Mouse (Mus musculus): ENCODE data around the gene Abcg8. TPM values are rescaled to one million over a fixed set of nuclear protein-coding genes. Genes with fewer than 3 reads are reported as not detected.
A peak's percentile ranks its signal among the peaks of the same experiment; 100 is the strongest.

Gene Abcg8
- total RNA-seq, 4 experiments from 2014 or later = not detected

DNA sequence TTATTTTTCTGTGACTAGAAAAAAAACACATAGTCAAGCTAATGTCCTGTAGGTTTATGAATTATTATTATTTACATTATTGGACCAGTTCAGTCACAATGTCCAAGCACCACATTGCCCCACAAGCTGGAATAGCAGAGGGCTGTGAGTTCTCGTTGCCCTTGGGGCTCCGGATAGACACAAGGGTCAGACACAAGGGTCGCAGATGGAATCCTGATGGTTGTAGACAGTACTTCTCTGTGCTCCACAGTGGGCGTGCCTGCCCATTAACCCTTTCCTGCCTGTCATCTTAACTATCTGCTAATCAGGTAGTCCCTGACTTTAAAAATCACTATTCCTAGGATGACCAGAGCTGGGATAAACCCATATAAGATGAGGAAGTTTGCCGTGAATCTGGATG, 17.9 kb upstream of the Abcg8 start:
- DNase-seq (ENCODE audit: low spot score in 2 of 2) = no peak

DNA sequence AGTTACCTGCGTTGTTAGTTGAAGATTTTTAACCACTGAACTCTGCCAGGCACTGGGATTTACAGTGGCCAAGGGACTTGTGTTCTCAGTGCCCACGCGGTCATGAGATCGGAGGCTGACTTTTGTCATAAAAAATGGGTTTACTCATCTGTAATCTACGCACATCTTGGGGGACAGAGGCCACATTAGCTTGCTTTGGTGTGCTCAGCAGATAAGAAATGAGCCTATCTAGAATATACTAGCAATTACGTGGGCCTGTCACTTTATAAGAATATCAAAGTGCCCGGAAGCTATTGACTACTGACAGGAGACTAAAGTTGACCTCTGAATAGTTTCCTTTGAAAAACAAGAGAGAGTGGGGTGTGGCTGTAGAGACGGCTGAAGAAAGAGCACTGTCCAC, 17.2 kb upstream of the Abcg8 start:
- no peak for DNase-seq (ENCODE audit: low spot score in 2 of 2)

DNA sequence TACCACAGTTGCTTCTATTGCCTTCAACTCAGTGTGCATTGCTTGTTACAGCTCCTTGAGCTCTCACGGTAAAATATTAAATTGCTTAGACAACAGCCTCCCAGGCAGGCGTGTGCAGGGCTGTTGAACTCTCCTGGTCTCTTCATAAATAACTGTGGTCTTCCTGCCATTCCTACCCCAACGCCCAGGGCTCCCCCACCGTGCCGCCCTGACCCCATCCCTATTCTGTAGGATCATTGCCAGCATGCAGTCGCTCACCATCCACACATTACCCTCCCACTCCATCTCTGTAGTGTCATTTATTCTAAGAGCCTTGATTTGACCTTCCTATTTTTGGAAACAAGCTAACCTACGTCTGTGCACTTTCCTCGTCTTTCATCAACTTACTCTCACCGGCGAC, 11.0 kb upstream of the Abcg8 start:
- DNase-seq (ENCODE audit: low spot score in 2 of 2) = no peak

DNA sequence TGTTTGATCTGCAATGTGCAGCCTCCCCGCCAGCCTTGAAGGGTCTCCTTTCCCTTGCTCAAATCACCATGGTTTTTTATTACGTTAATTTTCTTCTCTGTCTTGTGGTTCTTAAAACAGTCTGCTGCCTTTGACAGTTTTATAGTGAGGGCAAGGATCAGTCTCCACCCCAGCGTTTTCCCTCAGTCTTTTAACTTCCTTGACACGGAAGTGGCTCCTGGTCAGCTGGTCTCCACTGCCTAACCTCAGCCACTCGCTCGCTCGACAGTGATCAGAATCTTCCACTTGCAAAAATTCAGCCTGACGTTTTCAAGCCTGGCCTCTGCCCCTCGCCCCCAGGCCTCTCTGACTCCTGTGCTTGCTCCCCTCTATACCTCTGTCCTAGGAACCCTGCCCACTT, 10.4 kb upstream of the Abcg8 start:
- no peak for DNase-seq (ENCODE audit: low spot score in 2 of 2)

DNA sequence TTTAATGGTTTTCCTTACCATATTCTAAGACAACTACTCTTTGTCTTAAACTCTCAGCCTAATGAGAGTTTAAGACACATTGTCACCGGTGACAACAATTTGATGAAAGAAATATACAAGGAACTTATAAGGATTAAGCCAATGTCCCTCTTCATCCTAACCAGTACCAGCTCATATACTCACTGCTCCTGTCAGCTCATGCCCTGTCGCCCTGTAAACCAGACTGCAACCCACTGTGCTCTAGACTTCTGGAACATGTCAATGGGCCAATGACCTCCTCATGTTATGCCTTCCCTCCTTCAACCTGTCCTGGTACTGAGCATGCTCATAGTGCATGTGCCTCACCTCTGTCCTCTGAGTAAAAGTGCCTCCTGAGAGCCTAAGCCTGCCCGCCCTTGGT, 8.3 kb upstream of the Abcg8 start:
- DNase-seq (ENCODE audit: low spot score in 2 of 2) = no peak

DNA sequence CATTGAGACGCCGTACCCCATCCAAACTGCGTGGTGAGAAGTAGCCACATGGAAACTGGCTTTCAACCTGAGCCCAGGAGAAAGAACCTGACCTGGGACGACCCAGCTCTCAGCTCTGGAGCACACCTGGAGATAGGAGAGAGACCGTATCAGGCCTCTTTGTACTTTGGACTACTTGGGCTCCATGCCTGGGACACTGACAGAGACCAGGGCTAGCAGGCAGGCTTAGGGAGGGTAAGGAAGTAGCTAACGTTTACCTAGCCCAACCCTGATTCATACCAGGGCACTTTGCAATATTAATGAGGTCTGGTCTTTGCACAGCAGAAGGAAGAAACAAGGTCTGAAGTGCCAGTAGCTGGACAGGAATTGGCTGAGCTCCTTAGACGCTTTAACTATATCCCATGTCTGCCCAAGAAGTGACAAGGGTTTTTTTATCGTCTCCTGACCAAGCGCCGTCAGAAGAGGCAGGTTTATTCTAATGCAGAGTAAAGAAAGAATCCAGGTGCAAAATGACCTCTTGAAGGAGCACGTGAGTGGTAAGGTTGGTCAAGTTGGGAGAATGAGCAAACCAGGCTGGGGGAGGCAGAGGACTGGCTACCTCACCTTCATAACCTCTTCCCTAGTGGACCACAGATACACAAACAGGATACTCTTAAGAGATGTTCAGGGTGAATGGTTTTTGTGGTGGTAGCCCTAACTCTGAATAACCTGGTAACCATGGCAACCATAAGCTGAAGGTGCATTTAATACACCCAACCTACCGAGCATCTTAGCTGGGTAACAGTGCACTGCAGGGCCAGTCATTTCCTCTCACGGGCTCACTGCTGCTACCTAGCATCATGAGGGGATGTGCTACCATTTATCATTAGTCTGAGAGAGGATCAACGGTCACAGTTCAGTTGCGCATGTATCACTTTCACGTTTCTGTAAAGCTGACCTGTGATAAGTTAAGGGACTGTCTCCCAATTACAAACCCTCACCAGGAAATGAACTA, 3.4 kb upstream of the Abcg8 start:
- DNase-seq (ENCODE audit: low spot score in 2 of 2) = no peak

DNA sequence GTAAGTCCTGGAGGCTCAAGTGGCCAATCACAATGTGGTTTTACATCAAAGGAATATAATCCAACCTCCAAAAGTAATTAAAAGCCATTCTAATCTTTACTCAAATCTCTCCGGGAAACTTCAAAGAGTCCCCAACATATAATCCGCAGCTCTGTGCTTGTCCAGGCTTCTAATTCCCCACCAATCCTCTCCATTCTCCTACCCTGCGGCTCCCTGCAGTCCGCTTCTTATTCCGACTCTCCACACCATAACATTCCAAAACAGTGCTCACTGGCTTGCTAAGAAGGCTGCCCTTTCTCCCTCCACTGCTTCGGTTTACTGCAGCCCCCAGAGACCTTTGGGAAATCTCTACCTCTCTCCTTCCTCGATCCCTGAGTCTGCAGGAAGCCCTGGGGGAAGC, 2.1 kb upstream of the Abcg8 start:
- no peak for DNase-seq (ENCODE audit: low spot score in 2 of 2)

DNA sequence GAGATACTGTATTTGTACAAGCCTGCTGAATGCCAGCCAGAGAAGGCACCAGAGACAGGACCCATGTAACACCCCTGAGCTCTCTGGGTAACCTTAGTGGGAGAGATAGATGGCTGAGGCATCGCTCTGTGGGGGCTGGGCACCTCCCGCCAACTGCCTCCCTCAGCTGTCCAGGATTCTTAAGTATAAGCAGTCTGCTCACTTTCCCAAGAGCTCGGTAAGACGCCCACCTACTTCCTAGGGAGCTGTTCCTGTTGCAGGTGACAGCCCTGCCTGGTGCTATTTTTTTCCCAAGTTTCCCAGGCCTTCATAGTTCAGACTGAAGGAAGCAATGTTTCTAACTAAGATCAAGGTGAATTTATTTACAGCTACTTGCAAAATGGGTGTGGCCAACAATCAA, 898 bp upstream of the Abcg8 start:
- no peak for DNase-seq (ENCODE audit: low spot score in 2 of 2)

DNA sequence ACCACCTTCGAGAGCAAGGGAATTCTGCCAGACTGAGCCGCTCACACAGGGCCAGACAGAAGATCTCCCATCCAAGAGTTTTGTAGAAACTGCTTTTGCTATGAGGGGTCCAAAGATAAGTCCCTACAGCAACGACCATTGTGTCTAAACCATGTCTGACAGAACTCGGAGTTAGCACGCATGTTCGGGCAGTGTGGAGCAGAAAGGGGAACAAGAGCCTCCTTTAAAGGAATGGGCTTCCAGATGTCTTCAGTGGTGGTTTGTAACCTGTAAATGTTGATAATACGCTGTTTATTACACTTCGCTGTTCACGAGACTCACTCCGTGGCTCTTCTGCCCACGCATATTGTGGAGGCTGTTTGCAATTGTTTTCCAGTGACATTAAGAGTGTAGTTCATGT, 1.5 kb downstream of the Abcg8 start:
- DNase-seq (ENCODE audit: low spot score in 2 of 2) = no peak

DNA sequence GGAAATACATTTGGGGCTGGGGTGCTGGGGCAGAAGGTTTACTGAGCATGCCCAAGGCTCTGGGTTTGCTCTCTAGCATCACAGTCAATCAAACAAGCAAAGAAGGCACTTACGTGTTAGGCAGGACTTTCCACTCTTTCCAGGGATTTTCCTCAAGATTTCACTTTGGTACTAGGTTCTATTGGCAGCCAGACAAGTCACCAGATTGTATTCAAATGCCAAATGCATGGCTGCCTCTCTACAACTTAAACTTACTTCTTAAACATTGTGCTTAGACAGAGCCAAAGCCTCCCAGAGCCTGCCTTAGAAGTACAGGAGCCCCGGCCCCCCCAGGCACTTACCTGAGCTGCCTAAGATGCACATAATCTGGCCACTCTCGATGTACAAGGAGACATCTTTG, 5.6 kb downstream of the Abcg8 start:
- DNase-seq (ENCODE audit: low spot score in 2 of 2) = no peak

DNA sequence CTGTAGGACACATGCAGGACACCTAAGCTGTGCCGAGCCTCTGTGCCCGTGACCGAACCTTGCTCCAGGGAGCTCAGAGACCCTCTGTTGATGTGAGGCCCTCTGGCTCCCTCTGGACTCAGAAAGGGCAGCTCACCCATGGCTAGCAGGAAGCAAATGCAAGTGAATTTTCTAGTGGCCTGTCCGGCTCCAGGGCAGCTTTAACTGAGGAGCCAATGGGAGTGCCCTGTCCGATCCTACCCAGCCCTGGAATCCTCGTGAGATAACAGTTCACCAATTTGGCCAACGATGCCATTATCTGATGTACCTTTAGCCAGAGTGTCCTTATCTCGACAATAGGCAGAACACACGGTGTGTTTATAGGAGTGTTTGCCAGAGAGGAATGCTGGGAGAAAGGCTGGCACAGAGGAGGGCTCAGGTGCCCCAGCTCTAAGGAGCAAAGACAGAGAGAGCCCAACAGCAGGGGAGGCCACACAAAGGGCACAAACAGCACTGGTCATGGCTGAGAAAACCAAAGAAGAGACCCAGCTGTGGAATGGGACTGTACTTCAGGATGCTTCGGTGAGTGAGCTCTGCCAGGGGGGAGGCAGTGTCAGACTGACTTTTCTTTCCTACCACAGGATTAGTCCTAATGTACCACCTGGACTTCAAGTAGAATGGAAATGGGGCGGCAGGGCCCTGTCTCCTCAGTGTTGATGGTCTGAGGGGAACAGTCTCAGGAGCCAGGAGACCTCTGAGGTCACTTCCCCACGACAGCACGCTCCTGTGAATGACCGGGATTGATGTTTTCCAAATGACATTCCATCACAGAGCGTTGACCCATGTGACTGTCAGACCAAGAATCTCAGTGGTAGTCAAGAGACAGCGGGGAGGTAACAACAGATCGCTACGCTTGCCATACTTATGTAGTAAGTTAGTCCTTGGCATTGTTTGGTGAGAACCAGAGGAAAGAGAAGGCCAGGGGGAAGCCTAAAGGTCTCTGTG, 6.9 kb downstream of the Abcg8 start, which contains the start of gene Abcg5:
Abcg5 (minus strand) TSS at position 278 of the 984 bp plus-strand sequence.
- no peak for DNase-seq (ENCODE audit: low spot score in 2 of 2)

DNA sequence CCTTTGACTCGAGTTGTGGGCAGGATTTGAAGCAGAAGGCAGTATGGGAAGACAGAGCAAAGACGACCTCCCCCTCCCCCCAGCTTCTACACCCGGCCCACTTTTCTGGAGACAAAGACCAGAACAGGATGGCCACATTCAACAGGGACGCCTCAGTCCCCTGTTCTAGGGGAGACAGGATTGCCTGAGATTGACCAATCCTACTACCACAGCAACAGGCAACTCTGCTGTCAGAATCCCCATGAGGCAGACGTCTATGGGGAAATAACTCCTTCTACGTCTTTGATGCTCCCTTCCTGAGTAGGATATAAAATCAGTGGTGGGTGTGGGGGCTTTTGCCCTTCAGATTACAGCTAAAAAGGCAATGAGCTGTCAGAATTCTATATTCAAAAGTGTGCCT, 8.2 kb downstream of the Abcg8 start:
- no peak for DNase-seq (ENCODE audit: low spot score in 2 of 2)

DNA sequence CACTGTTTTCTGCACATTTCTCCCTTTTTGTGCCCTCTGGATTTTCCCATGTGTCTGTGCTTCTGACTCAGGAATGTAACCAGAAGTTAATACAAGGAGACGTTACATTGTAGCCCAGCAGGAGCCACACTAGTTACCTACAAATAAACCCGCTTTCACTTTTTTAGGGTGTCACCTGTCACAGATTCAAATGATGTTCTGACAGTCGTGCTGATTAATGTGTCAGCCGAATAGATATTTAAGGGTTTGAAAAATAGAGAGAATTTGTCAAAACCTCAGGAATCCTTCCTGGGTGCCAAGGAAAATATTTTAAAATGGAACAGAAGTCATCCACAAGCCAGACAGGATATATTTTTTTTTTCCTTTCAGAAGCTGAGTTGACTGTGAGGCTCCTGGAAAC, 9.2 kb downstream of the Abcg8 start:
- no peak for DNase-seq (ENCODE audit: low spot score in 2 of 2)

DNA sequence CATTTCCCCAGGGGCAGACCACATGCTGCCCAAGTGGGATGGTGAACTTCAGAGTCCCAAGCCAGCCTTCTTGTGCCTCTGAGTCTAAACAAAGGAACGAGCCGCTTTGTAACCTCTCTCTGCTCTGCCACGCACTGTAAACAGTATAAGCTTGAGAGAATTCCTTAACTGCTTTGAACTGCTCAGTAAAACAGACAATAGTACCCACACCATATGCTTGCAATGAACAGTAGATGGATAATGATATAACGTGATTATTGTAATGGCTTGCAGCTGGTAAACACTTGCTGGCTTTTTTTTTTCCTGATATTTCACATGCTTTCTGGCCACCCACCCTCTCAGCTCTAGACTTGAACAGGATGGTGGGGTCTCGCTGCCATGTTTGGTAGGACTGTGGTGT, 11.9 kb downstream of the Abcg8 start:
- DNase-seq (ENCODE audit: low spot score in 2 of 2) = no peak

DNA sequence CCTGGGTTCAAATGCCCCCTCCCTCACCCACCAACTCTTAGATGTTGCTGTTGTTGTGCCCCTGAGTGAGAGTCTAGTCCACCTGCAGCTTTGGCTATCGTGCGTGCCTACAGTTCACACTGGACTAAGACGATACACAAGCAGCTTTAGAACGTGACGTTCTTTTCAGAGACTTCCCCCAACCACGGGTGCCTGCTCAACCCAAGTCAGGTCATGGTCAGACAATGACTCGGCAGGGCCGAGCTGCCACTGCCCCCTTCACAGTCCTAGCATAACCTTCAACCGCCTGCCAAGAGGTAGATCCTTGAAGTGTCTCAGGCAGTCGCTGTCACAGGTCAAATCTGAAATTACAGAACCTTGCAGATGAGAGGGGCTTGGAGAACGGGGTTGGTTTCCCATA, 12.7 kb downstream of the Abcg8 start:
- no peak for DNase-seq (ENCODE audit: low spot score in 2 of 2)

DNA sequence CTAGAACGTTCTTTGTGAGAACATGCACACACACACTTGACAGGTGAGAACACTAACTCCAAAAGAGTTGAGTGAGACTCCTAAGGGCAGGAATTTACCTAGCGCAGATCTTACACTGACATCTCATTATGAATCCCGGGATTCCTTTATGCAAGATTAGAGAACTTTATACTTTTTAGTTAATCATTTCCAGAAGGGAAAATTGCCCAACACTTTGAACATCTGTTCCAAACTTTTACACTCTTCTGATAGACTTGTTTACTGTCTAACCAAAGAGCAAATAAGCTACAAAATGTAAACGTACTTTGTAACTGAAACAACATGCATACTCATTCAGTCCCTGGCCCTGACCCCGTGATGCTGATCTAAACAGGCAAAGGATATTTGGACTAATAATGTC, 13.2 kb downstream of the Abcg8 start:
- no peak for DNase-seq (ENCODE audit: low spot score in 2 of 2)

DNA sequence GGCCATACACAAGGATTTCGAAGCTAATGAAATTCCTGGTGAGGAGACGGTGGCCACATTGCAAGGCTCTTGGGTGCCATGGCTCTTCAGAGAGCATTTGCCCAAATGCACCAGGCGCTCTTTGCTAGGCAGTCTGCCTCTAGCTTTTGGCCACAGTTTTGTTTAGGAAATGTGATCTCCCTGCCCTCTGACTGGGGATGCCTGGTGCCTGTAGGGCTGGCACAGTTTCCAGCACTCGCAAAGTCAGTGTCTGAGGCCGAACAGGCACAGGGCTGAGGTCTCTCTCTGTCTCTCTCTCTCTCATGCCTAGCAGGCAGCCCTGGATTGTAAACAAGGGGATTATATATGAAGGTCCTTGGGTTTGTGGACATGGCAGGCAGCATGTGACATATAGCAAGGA, 14.0 kb downstream of the Abcg8 start:
- no peak for DNase-seq (ENCODE audit: low spot score in 2 of 2)

DNA sequence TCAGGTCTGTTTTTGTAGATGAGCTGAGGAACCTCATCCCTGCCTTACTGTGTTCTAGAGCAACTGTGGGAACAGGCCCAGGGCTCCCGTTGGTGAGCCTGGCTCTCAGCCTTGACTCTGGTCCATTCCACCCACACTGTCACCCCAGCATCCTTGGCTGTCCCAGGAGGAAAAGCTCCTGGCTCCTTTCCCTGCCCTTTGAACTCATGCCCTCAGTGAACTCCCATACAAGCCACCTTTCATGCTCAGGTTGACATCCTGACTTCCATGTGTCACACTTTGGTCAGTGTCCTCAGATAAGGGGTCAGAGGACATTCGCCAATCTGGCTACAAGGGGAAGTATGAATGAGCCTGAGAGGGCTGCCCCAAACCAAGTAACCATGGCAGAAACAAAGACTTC, 17.6 kb downstream of the Abcg8 start:
- DNase-seq (ENCODE audit: low spot score in 2 of 2) = no peak

DNA sequence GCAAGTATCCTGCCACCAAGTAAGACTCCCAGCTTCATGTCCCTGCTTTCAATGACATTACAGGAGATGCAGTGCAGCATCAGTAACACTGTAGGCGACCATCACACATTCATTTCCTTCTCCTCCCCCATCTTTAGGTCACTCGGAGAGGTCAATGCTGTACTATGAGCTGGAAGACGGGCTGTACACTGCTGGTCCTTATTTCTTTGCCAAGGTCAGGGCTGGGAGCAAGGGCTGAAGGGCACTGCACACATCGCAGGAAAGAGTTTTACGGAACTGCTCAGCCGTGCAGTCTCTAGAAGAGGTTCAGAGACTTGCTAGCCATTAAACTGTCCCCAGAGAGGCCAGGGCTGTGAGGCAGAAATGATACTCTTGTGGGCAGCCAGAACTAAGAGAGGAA, 20.4 kb downstream of the Abcg8 start:
- no peak for DNase-seq (ENCODE audit: low spot score in 2 of 2)

DNA sequence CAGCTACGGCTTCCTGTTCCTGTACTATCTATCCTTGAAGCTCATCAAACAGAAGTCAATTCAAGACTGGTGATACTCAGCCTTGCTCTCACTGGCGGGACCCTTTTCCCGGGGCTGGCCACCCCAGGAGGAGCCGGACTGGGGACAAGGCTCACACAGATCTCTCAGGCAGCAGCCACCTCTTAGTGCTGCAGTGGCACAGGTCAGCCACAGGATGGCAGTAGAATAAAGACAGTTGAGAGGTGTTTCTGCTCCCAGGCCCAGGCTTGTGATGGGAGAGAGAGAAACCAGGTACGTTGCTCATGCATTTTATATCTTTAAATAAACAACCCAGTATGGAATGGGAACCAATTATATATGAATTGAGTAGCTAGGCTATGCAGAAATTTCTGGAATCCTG, 22.6 kb downstream of the Abcg8 start:
- DNase-seq (ENCODE audit: low spot score in 2 of 2) = peak; percentile 56 to 76

DNA sequence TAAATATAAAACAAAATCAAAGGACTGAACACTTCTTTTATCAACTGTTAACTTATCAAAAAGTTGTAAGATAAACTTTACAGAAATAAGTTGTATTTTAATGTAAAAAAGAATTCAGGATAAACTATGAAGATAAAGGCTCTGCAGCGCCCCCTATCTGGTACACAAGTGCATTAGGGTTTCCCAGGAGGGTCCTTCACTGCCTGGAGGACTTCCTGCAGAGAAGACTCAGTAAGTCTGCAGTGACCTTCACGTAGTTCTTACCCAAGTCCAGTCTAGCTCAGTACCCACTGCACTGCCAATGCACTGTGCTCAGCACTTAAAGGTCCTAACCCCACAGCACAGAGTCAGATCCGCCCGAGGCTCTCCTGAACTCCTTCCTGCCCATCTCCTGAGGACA, 31.3 kb downstream of the Abcg8 start:
- no peak for DNase-seq (ENCODE audit: low spot score in 2 of 2)

DNA sequence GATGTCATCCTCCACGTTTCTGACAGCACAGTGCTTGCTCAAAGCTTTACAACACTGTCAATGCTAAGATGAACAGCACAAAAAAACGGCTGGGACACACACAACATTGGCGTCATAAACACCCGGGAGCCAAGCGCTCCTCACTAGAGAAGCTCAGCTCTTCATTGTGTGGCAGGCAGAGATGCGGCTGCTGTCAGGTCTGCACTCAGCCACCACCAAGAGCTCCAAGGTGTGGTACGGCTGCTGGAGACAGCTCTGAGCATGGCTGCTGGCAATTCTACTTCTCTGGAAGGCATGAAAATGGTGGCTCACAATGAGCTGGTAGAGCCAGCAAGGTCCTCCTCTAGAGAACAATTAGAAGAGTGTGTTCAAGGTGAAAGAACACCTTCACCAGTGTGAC, 32.7 kb downstream of the Abcg8 start:
- DNase-seq (ENCODE audit: low spot score in 2 of 2) = no peak

Data from layer of hippocampus, adult 8-10 months (tissue).